Mouse (Mus musculus): ENCODE results near the gene Prss35. TPM values are rescaled to one million over a fixed set of nuclear protein-coding genes. Genes with fewer than 3 reads are reported as not detected.

Prss35 gene
- polyA plus RNA-seq, 1 experiment from 2014 or later, result 8.4 TPM

DNA sequence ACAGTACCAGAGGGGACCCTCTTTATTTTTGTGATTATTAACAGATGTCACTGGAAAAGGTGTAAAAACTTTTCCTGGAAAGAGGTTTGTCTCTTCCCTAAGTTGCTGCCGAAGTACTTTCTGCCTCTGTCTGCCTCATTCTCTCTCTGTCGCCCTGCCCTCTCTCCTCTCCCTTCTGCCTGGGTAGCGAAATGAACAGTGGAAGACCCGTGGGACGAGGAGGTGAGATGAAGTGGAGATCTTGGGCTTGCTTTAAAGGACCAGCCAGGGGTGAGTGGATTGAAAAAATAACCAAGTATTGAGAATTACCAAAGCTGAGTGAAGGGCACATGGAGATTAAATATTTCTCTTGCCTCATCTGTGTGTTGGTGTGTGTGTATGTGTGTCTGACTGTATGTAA is 592 bp downstream of the Prss35 start:
- H3K9ac ChIP-seq (ENCODE audit: low read depth, low read length), result no peak overlapping the region

DNA sequence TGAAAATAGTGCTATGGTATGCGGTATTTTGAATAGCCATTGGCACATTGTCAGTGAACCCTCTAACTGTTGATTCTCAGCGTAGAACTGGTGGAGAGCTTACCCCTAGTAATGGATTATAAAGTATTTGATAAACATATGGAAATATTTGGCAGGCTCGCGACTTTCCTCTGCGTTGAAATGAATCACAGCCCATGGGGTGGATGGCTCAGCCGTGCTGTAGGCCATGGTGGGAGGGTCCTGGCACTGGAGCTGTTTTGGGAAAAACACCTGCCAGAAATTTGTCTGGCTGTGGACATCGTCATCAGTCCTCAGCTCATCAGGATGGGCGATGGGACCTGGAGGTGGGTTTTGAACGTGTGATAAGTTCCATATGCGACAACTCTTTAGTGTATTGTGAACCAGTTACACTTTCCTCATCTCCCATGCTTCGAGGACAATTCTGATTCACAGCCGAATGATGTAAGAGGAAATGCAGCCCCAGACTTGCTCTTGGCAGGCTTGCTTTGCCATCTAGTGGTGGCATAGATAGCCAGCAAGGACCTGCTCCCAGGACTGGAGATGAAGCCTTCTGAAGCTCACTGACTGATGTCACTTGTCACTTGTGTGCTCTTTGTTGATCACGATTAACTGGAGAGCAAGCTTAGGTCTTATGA is 2.6 kb downstream of the Prss35 start:
- Histone ChIP-seq H3K27ac (ENCODE audit: low read depth, low read length) (no peak overlapping the region), H3K9ac (ENCODE audit: low read depth, low read length) (0 out of 2 replicates have a peak overlapping the region, but pooled peaks have one; percentile 23), H3K36me3 (ENCODE audit: control insufficient read depth, insufficient read depth, low read length) (no peaks in the 10 kb centered on the region), H3K4me3 (ENCODE audit: low read length) (no peak overlapping the region), H3K27me3 (replicated peaks; ENCODE audit: control insufficient read depth, insufficient read depth, low read length) (no peaks in the 10 kb centered on the region), H3K4me1 (ENCODE audit: control insufficient read depth, insufficient read depth, low read depth, low read length) (peaks cover 11% of the 10 kb centered on the region), H3K9me3 (ENCODE audit: control insufficient read depth, low read length) (no peaks in the 10 kb centered on the region), H3K4me2 (ENCODE audit: low read length) (peak overlapping the region; percentile 32)
- ATAC-seq, result peak; percentile 86
- 32% methylated on average over 13 of the region's 13 CpGs for WGBS

More for the DNA sequence above, 592 bp downstream of the Prss35 start:
- Histone ChIP-seq H3K27ac (ENCODE audit: low read depth, low read length) (no peak overlapping the region), H3K27me3 (replicated peaks; ENCODE audit: control insufficient read depth, insufficient read depth, low read length) (no peaks in the 10 kb centered on the region), H3K4me1 (ENCODE audit: control insufficient read depth, insufficient read depth, low read depth, low read length) (peaks cover 11% of the 10 kb centered on the region), H3K4me3 (ENCODE audit: low read length) (peak overlapping the region; percentile 46), H3K9me3 (ENCODE audit: control insufficient read depth, low read length) (no peaks in the 10 kb centered on the region), H3K36me3 (ENCODE audit: control insufficient read depth, insufficient read depth, low read length) (no peaks in the 10 kb centered on the region), H3K4me2 (ENCODE audit: low read length) (peak overlapping the region; percentile 80)
- 42% methylated on average over 5 of the region's 5 CpGs for WGBS
- no peak for ATAC-seq

DNA sequence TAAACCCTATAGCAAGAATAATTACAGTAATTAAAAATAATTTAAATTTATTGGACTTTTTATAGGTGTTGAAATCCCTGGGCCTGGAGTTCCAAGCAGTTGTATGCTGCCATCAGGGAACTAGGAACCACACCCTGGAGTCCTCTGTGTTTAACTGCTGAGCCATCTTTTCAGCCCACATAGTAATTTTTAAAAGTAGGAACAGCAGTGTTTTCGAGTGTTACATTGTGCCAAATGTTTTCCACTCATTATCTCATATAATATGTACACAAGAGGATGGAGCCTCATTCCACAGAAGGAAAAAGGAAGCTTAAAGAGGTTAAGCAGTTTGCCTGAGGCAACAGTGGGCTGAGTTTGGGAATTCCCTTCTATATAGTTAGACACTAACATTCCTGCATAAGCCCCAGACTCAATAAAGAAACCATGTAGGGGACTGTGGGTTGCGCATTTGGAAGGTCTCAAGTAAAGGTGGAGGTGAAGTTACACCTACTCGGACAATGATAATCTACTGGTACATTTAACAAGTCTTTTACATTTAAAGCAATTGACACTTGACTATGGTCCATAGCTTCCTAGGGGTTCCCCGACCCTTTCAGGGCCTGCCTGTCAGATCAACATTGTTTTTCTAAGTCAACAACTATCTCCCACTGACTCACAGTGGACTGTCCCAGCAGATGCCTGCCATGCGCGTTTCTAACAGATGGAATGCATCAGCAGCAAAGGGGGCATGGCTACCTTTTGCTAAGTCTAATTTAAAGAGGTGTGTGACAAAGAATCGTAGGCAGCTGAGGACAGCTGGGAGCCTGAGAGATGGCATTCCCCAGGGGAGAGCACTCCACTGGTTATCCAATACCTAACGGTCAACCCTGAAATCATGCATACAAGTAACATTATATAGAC is 19.3 kb downstream of the Prss35 start:
- Histone ChIP-seq H3K27ac (ENCODE audit: low read depth, low read length) (no peak overlapping the region), H3K4me2 (ENCODE audit: low read length) (no peak overlapping the region), H3K36me3 (ENCODE audit: control insufficient read depth, insufficient read depth, low read length) (no peaks in the 10 kb centered on the region), H3K4me3 (ENCODE audit: low read length) (no peak overlapping the region), H3K27me3 (replicated peaks; ENCODE audit: control insufficient read depth, insufficient read depth, low read length) (no peaks in the 10 kb centered on the region), H3K4me1 (ENCODE audit: control insufficient read depth, insufficient read depth, low read depth, low read length) (no peaks in the 10 kb centered on the region), H3K9ac (ENCODE audit: low read depth, low read length) (no peak overlapping the region), H3K9me3 (ENCODE audit: control insufficient read depth, low read length) (no peaks in the 10 kb centered on the region)
- ATAC-seq, result 0 out of 2 replicates have a peak, but pooled peaks have one; percentile 34
- WGBS, result 52% methylated on average over 8 of the region's 8 CpGs

DNA sequence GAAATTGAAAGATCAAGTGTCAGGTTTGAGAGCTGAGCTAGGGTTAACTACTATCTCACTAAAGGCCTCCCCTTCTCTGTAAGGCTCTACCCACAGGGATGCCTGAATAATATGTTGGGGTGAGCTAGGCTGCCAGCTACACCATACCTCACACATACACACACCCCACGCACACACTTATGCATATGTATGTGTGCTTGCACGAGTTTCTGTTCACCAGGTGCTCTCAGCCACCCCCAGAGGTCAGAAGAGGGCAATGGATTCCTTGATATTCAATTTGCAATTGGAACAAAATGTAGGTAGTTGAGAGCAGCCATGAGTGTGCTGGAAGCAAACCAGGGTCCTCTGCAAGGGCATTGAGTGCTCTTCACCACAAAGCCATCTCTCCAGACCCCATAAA is 20.6 kb downstream of the Prss35 start:
- no peak overlapping the region for H3K9ac ChIP-seq (ENCODE audit: low read depth, low read length)
- H3K27me3 ChIP-seq (replicated peaks; ENCODE audit: control insufficient read depth, insufficient read depth, low read length), result no peaks in the 10 kb centered on the region
- no peaks in the 10 kb centered on the region for H3K9me3 ChIP-seq (ENCODE audit: control insufficient read depth, low read length)
- H3K4me2 ChIP-seq (ENCODE audit: low read length), result no peak overlapping the region
- H3K4me1 ChIP-seq (ENCODE audit: control insufficient read depth, insufficient read depth, low read depth, low read length), result no peaks in the 10 kb centered on the region
- no peak overlapping the region for H3K27ac ChIP-seq (ENCODE audit: low read depth, low read length)
- 46% methylated on average over 2 of the region's 2 CpGs for WGBS
- no peaks in the 10 kb centered on the region for H3K36me3 ChIP-seq (ENCODE audit: control insufficient read depth, insufficient read depth, low read length)
- no peak for ATAC-seq
- H3K4me3 ChIP-seq (ENCODE audit: low read length), result no peak overlapping the region

DNA sequence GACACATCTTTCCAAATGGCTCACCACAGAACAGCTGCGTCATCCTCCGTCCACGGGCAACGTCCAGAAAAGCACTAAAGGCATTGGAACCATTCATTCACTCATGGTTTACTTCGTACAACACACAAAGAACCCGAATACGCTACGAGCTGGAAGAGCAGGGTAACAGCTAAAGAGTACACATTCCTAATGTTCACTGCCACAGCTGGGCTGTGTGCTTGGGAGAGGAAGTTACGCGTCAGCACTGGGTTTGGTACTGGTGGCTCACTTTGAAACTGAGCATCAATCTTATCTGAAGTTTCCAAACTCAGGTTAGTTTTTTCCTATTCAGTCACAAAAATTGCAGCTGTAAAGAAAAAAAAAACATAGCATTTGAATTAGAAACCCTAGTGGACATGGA is 23.5 kb downstream of the Prss35 start:
- H3K4me3 ChIP-seq (ENCODE audit: low read length), result no peak overlapping the region
- no peaks in the 10 kb centered on the region for H3K4me1 ChIP-seq (ENCODE audit: control insufficient read depth, insufficient read depth, low read depth, low read length)
- no peak overlapping the region for H3K9ac ChIP-seq (ENCODE audit: low read depth, low read length)
- peaks cover 6% of the 10 kb centered on the region for H3K36me3 ChIP-seq (ENCODE audit: control insufficient read depth, insufficient read depth, low read length)
- no peaks in the 10 kb centered on the region for H3K27me3 ChIP-seq (replicated peaks; ENCODE audit: control insufficient read depth, insufficient read depth, low read length)
- H3K27ac ChIP-seq (ENCODE audit: low read depth, low read length), result no peak overlapping the region
- no peak overlapping the region for H3K4me2 ChIP-seq (ENCODE audit: low read length)
- 78% methylated on average over 10 of the region's 10 CpGs for WGBS
- ATAC-seq, result no peak
- no peaks in the 10 kb centered on the region for H3K9me3 ChIP-seq (ENCODE audit: control insufficient read depth, low read length)

DNA sequence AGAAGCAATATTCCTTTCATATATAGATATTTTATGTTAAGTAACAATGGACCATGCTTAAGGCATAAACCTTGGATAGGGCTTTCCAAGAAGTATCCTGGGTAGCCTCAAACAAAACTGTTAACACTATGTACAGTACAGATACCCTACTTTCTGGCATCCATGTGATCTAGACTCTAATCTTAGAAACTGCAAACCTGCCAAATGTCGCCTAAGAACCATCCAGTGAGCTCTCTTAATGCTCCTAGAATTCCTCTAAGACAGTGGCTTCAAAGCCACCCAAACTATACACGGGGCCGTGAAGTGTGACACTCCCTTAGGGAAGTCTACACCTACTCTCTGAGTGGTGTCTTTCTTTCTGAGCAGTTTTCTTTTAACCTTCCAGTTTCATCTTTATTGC is 29.4 kb downstream of the Prss35 start:
- Histone ChIP-seq H3K4me3 (ENCODE audit: low read length) (no peak overlapping the region), H3K9me3 (ENCODE audit: control insufficient read depth, low read length) (no peaks in the 10 kb centered on the region), H3K9ac (ENCODE audit: low read depth, low read length) (no peak overlapping the region), H3K4me2 (ENCODE audit: low read length) (no peak overlapping the region), H3K27me3 (replicated peaks; ENCODE audit: control insufficient read depth, insufficient read depth, low read length) (no peaks in the 10 kb centered on the region), H3K4me1 (ENCODE audit: control insufficient read depth, insufficient read depth, low read depth, low read length) (no peaks in the 10 kb centered on the region), H3K27ac (ENCODE audit: low read depth, low read length) (no peak overlapping the region), H3K36me3 (ENCODE audit: control insufficient read depth, insufficient read depth, low read length) (peaks cover 19% of the 10 kb centered on the region)
- 85% methylated on average over 3 of the region's 3 CpGs for WGBS
- no peak for ATAC-seq

DNA sequence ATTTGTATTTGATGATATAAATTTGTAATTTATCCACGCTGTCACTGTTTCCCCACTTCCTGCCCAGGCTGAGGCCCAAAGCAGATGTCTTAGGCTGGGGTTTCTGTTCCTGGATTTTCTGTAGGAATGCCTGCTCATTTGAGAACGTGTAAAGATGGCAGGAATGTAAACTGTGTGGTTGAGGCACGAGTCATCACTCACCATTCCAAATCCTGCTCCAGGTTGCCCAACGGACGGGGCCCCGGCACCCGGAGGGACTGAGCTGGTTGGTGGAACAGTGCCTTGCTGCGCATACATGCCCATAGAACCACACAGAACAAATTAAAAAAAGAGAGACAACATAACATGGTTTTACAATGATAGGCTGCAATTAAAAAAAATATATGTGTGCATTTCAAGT is 30.5 kb downstream of the Prss35 start:
- Histone ChIP-seq H3K4me2 (ENCODE audit: low read length) (no peak overlapping the region), H3K9me3 (ENCODE audit: control insufficient read depth, low read length) (no peaks in the 10 kb centered on the region), H3K4me1 (ENCODE audit: control insufficient read depth, insufficient read depth, low read depth, low read length) (no peaks in the 10 kb centered on the region), H3K27me3 (replicated peaks; ENCODE audit: control insufficient read depth, insufficient read depth, low read length) (no peaks in the 10 kb centered on the region), H3K27ac (ENCODE audit: low read depth, low read length) (no peak overlapping the region), H3K4me3 (ENCODE audit: low read length) (no peak overlapping the region), H3K36me3 (ENCODE audit: control insufficient read depth, insufficient read depth, low read length) (peaks cover 25% of the 10 kb centered on the region), H3K9ac (ENCODE audit: low read depth, low read length) (no peak overlapping the region)
- WGBS, result 87% methylated on average over 8 of the region's 8 CpGs
- no peak for ATAC-seq

DNA sequence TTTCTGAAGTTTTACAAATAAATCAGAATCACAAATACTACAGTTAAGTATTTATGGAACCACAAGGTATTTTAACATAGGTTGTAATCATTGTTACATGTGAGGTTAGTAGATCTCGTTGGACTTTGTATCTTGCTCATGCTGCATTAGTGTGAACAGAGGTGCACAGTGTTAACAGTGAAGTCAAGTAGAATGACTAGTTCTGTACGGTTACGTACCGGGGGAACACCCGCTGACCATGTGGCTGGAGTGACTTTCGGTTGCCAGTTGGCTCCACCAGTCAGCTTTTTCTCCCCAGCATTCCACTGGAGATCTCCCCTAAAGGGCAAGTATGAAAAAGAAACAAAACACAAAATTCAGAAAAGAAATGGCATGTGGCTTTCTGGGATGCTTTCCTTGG is 31.9 kb downstream of the Prss35 start:
- Histone ChIP-seq H3K9me3 (ENCODE audit: control insufficient read depth, low read length) (no peaks in the 10 kb centered on the region), H3K27me3 (replicated peaks; ENCODE audit: control insufficient read depth, insufficient read depth, low read length) (no peaks in the 10 kb centered on the region), H3K27ac (ENCODE audit: low read depth, low read length) (no peak overlapping the region), H3K4me2 (ENCODE audit: low read length) (no peak overlapping the region), H3K9ac (ENCODE audit: low read depth, low read length) (no peak overlapping the region), H3K36me3 (ENCODE audit: control insufficient read depth, insufficient read depth, low read length) (peaks cover 20% of the 10 kb centered on the region), H3K4me3 (ENCODE audit: low read length) (no peak overlapping the region), H3K4me1 (ENCODE audit: control insufficient read depth, insufficient read depth, low read depth, low read length) (no peaks in the 10 kb centered on the region)
- no peak for ATAC-seq
- 95% methylated on average over 6 of the region's 6 CpGs for WGBS

DNA sequence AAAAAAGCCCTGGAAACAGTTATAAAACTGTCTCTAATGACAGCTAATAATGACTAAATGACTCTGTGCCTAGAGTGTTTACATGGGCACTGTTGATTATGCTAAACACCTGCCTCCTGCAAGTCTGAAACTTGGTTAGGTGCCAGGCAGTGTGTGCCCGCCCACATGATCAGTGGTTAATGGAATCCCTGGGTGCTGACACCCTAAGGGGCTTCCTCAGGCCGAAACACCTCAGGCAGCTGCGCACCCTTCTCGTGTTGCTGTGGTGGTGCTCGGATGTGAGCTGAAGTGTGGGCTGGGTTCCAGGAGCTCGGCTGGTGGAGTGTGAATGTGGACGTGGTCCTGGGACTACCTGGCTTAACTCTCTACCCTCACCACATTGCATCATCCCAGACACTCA is 33.9 kb downstream of the Prss35 start:
- ATAC-seq, result no peak

More for the DNA sequence above, 33.9 kb downstream of the Prss35 start:
- Histone ChIP-seq H3K27ac (ENCODE audit: low read depth, low read length) (no peak overlapping the region), H3K36me3 (ENCODE audit: control insufficient read depth, insufficient read depth, low read length) (peaks cover 21% of the 10 kb centered on the region), H3K9ac (ENCODE audit: low read depth, low read length) (no peak overlapping the region), H3K4me2 (ENCODE audit: low read length) (no peak overlapping the region), H3K27me3 (replicated peaks; ENCODE audit: control insufficient read depth, insufficient read depth, low read length) (no peaks in the 10 kb centered on the region), H3K4me1 (ENCODE audit: control insufficient read depth, insufficient read depth, low read depth, low read length) (no peaks in the 10 kb centered on the region), H3K9me3 (ENCODE audit: control insufficient read depth, low read length) (no peaks in the 10 kb centered on the region), H3K4me3 (ENCODE audit: low read length) (no peak overlapping the region)
- 66% methylated on average over 7 of the region's 7 CpGs for WGBS
